Mouse (Mus musculus): ENCODE results near the gene Cpn2.

Cpn2 gene

DNA sequence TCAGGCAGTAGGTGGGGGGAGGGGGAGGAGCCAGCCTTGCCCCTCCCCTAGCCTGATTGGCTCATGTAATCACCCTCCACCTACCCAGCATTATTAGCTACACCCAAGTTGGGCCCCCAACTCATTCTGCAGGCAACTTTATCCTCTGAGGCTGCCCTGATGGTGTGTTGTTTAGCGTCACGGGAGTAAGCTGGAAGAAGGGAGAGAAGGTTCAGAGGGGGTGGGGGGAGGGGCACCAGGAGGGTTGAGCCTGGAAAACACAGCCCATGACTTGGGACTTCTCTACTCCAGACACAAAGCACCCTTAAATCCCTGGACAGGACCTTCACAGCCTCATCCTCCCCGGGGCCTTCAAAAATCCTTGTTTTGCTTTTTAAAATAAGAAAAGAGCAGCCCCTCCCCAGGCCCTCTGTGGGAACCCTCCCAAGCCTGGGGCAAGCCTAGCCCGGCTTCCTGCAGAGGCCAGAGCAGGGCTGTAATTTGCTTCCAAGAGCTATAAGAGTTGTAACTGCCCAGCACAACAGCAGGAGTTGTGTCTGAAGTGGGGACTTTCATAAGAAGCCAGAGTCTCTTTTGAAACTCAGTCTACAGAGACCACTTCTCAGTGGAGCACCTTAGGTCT, 13.5 kb upstream of the Cpn2 start:
- no peak for DNase-seq (ENCODE audit: extremely low spot score, low spot score)

DNA sequence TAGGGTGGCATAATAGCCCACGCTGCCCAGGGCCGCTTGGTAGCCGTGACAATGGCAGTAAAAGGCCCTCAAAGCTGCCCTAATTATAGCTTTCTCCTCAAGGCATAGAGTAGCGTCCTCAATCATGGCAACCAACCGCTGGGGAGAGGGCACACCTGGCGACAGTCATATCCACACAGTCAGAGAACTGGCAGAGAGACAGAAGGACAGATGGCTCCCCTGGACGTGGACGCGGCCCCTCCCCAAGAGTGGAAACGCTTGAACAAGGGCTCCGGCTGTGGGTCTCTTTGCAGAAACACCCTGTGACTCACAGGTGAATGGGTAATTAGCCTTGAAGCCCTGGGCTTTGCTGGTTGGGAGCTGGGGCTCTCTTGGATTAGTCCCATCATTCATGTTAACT, 11.1 kb upstream of the Cpn2 start:
- DNase-seq (ENCODE audit: extremely low spot score, low spot score) = no peak

DNA sequence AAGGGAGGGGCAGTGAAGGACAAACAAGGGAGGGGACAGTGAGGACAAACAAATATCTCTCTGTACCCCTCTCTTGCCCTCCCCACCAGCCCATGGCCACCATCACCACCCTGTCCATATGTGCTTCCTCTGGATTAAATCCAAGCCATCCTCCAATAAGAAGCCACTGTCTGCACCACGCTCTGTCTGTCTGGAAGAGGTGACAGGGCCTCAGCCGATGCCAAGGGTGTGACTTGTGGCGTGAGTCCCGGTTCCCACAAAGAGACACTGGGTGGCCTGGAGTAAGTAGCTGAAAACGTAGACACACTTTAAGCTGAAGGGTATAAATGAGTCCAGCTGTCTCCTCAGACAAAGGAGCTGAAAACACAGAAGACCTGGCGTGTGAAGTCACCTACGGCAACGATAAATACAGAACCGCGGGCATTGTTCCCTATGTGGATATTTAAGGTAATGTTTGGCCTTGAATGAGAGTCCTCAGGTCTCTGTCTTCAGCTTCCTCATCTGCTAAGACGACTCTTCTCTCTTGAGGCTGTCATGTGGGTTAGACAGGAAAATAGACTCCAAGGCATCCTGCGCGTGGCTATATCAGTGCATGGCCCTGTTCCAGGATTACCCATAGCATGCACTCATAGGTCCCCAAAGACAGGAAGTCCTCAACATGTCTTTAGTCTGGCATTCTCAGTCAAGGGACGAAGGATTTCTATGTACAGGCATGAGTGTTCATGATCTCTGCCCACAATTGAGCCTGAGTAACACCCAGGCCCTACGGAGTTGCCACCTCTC, 8.4 kb upstream of the Cpn2 start:
- DNase-seq (ENCODE audit: extremely low spot score, low spot score) = no peak

DNA sequence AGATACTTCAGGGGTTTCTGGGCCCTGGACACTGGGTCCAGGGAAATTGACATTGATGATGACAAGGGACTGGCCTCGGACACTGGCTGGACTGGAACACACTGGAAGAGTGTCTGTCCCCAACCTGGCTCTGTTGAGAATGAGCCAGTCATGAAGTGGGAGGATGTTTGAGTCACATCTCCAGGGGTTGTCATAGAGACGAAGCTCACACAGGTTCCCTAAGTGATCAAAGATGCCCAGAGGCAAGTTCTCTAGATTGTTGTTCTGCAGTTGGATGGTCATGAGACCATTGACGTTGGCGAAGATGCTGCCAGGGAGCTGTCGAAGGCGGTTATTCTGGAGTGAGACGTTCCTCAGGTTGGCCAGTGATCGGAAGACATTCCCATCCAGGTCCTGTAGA, 5.8 kb upstream of the Cpn2 start:
- no peak for DNase-seq (ENCODE audit: extremely low spot score, low spot score)

DNA sequence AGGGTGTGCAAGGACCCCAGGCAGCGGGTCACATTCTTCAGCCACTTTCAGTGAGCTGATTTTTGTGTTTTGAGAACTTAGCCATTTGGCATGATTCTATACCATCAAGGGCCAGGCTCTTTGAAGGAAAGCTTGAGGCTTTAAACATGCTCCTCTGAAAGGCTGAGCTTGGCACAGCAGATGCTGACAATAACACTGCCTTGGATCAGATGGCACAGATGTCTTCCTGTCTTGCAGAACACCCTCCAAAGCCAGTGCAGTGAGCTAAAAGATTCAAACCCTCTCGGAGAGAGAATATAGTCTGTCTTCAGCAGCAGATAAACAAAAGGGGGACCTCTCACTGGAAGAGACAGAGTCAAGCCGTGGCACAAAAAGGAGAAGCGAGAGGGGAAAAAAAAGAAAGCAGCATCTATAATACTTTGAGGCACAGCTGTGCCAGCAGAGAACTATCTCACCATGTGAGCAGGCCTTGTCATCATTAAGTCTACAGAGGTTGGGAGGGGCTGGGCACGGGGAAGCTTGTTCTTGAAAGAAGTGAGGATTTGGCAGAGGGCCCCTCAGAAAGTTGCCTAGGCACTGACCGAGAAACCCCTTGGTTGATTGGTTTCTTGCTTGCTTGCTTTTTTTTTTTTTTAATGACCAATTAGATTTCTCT, 4.8 kb upstream of the Cpn2 start:
- DNase-seq (ENCODE audit: extremely low spot score, low spot score) = no peak

DNA sequence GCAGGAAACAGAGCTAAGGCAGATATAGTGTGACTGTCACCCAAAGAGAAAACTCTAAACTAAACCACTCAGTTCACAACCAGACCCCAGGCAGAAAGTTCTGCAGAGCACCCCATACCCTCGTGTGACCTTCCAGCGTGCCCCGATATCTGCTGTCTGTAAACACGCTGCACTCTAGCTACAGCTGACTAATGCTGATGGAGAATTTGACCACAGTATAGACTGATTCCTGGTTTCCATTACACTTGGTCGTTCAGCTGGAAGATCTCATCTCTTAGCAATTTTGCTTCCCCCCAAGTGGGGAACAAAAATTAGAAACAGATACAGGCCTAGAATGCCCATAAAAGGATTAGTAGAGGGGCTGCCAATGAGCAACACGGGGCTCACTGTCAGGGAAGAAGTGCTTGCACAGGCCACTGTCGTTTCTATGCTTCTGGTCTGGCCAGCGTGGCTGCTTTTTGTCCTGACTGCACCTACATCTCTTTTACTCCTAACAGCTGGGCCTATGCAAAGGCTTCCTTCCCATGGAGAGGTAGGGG, 4.0 kb upstream of the Cpn2 start:
- DNase-seq (ENCODE audit: extremely low spot score, low spot score) = no peak

DNA sequence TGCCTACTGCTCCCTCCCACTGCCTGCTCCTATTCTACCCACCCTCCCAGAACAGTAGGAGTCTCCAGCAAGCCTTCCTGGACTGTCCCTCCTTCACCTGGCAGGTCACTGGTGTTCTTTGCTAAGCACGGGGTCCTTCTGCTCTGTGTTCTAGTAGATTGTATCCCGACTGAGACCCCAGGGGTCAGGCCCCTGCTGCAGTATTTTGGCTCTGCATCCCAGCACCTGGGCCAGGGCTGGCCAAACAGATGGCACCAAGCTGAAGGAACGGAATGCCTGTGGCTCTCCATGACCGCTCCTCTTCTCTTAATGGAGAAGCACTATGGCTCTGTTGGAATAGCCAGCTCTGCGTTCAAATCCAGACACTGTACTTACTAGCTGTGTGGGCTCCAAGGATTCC, 738 bp downstream of the Cpn2 start:
- no peak for DNase-seq (ENCODE audit: extremely low spot score, low spot score)

DNA sequence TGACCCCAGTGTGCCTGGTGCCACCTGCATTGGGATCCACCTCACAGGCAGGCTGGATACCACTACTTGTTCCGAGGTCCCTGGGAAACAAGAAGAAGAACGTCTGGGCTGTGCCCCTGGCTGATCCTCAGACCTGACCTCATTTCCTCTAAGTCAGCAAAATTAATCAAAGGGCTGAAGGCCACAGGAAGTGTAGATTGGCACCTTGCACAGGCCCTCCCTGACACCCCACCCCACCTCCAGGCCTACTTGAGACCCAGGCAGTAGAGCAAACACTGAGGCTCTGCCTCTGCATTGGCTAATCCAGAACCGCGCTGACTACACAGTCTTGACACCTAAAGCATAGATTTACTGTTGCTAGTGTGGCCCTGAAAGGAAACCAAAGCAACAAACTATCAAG, 1.7 kb downstream of the Cpn2 start:
- DNase-seq (ENCODE audit: extremely low spot score, low spot score) = no peak

DNA sequence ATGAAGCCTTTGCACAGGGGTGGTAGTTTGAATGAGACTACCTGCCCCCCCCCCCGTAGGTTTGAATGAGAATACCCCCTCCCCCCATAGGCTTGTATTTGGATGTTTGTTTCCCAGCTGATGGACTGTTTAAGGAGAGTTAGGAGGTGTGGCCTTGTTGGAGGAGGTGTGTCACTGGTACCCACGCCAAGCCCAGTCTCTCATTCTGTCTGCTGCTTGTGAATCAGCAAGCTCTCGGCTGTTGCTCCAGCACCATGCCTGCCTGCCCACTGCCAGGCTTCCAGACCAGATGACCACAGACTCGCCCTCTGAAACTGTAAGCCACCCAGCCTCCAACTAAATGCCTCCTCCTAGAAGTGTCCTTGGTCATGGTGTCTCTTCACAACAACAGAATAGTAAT, 4.1 kb downstream of the Cpn2 start:
- DNase-seq (ENCODE audit: extremely low spot score, low spot score) = no peak

DNA sequence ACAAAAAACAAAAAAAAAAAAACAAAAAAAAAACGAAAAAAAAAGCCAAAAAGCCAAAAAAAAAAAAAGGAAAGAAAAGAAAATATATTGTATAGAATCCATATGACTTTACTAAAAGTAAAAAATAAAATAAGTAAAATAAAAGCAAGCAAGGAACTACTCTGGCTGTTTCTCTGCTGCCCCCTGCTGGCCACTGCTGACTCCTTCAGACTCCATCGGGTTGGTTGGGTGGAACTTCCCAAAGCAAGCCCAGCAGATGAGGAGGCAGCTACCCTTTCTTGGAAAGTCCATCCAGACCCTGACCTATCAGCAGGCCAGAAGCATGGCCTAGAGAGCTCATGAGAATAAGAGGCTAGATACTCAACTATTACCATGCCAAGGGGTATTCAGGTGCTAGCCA, 4.6 kb downstream of the Cpn2 start:
- peak; percentile 72 for DNase-seq (ENCODE audit: extremely low spot score, low spot score)

DNA sequence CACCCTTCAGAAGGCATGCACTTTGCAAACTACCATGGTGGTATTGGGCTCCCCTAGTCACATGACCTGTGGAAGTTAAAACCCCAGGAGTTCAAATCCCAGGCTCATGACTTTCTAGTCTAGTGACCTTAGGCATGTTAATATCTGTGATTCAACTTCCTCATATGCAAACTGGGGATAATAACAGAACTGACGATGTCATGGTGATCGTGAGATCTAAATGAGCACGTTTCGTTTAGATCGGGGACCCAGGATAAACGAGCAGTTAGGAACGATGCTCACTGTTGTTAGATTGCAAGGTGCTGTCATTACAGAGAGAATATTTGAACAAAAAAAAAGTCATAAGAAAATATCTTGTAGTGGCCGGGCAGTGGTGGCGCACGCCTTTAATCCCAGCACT, 5.1 kb downstream of the Cpn2 start:
- DNase-seq (ENCODE audit: extremely low spot score, low spot score) = no peak

DNA sequence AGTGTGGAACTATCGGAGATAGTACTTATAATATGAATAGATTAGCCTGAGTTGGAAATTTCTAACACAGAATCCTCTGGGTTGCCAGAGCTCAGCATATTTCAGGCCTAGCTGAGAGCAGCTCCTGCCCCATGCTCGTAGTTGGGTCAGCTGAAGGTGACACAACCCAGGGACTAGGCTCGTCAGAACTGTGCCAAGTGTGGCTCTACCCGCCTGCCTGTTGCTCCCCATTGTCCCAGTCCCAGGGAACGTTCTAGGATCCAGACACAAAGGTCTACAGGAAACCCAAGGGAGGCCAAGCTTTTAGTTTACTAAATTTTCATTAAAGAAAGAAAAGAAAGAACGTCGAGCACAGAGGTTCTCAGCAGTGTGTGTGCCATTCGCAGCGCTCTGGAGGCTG, 6.0 kb downstream of the Cpn2 start:
- DNase-seq (ENCODE audit: extremely low spot score, low spot score) = no peak

DNA sequence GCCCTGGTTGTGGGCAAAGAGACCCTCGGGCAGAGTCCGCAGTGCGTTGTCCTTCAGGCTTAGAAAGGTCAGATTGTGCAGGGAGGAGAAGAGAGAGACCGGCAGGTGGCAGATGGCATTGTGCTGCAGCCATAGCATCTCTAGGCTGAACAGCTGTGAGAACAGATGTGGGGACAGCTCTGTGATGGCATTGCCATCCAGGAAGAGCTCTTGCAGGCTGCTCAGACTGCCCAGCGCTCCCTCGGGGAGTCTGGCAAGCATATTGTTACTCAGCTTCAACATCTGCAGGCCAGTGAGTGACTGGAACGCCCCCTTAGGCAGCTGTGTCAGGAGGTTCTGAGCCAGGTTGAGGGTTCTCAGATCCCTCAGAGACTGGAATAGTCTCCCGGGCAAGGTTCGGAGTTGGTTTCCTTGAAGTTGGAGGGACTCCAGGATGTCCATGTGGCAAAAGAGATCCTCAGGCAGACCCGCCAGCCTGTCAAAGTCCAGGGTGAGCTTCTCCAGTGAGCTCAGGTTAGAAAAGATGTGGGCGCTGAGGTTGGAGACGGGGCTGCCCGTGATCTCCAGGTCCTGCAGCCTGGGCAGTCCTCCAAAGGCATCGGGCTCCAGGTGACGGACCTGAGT, 7.2 kb downstream of the Cpn2 start:
- DNase-seq (ENCODE audit: extremely low spot score, low spot score) = no peak

DNA sequence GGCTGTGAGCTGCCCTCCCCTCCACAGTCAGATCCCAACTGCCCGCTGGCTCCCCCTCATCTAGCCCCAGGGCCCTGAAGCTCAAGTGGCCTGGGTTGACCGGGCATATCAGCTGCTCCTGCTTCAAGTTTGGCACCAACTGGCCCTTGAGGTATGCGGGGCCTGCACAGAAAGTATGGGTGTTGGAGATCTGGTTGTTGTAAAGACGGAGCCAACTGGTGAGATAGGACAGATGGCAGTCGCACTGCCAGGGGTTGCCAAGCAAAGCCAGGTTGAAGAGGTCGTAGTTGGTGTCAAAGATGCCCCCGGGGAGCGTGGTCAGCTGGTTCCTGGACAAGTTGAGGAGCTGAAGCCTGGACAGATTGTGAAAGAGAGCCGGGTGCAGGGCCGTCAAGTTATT, 7.9 kb downstream of the Cpn2 start:
- no peak for DNase-seq (ENCODE audit: extremely low spot score, low spot score)

DNA sequence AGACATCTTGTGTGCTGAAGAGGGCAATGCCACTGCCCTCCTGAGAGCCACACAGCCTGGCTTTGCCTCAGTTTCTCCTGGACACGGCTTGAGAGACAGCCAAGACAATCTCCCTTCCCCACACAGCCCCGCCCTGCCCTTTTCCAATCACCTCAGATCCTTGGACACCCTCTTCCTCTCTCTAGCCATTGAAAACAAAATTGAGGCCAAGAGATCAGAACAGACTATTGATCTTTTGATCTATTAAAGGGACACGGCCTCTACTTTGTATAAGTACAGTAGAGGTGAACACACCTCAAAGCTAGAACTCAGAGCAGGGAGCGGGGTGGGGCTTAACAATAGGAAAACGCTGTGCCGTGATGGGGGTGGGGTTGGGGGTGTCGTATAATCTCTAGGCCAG, 8.9 kb downstream of the Cpn2 start:
- DNase-seq (ENCODE audit: extremely low spot score, low spot score) = no peak

DNA sequence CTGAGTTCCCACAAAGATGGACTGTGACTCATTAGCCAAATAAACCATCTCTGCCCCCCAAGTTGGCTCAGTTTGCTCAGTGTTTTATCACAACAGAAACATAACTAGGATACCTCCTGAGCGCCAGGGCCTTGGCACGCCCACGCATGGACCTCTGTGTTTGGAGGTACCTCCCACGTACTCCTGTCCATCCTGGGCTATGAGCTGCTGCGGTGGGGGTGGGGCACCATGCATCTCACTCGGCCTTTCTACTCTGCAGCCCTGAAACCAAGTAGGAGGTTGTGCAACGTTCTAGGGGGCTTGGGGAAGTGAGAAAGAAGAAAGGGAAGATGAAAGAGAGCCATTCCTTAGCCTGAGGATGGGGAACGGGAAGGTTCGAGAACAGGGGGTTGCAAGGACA, 9.6 kb downstream of the Cpn2 start:
- no peak for DNase-seq (ENCODE audit: extremely low spot score, low spot score)

DNA sequence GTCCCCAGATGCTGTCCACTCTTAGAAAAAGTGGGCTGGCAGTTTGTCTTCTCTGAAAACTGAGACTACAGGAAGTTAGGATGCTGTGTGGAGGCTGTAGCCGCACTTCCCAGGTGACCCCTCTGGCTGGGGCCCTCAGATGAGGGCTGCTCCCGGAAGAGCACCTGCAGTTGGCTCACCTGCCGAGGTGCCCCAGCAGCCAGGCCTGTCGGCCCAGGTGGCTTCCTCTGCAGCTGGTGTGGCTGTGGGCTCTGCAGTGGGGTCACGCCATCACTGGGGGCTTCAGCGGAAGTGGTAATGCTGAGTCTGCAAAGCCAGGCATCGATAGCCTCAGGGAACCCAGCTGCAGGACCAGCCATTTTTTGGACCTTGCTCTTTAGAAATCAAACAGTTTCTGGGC, 12.2 kb downstream of the Cpn2 start:
- DNase-seq (ENCODE audit: extremely low spot score, low spot score) = no peak

DNA sequence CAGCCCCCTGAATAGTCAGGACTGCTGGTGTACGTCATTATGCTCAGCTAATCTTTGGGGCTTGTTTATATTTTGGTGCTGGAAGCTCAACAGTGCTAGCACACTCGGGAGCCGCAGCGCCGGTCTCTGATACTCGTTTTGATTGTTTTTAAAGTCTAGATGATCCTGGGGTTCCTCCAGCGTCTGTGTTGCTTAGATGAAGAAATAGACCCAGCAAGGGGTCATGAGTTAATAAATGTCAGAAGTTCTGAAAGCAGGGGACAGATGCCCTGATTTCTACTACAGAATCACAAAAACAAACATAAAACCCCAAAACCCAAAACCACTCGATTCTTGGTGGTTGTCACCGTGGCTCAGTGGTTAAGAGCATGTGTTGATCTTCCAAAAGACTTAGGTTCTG, 13.4 kb downstream of the Cpn2 start:
- no peak for DNase-seq (ENCODE audit: extremely low spot score, low spot score)

DNA sequence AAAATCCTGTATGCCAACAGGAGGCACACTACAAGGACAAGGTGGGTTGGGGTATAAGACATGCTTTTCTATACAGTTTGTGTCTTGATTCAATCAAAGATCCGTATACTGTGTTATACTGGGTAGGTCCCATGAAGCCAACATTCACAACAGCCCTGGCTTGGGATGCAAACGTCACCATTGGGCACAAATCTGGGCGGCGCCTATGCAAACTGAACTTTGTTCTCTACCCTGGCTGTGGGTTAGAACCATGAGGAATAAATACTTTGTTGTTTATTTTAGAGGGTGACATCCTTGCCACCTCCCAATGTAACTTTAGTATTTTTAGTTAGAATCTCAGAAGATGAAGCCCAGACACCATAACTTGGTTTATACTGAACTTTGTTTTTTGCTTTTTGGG, 13.9 kb downstream of the Cpn2 start:
- no peak for DNase-seq (ENCODE audit: extremely low spot score, low spot score)

DNA sequence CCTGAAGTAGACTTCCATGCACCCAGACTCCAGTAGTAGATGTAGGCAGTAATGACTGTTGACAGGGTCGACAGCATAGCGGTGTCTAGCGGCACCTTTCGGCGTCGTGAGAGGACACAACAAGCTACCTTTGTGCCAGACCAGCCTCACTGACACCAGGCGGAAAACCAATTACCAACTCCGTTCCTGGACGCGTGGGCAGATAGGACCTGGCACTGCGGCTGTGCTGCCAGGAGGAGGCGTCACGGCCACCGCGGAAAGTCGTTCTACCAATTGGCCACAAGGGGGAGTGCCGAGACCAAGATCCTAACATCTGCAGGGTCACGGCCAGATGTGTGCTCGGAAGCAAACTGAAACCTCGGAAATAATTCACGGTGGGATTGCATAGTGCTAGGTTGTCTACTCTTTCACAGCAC, 15.3 kb downstream of the Cpn2 start:
- DNase-seq (ENCODE audit: extremely low spot score, low spot score) = peak; percentile 90

DNA sequence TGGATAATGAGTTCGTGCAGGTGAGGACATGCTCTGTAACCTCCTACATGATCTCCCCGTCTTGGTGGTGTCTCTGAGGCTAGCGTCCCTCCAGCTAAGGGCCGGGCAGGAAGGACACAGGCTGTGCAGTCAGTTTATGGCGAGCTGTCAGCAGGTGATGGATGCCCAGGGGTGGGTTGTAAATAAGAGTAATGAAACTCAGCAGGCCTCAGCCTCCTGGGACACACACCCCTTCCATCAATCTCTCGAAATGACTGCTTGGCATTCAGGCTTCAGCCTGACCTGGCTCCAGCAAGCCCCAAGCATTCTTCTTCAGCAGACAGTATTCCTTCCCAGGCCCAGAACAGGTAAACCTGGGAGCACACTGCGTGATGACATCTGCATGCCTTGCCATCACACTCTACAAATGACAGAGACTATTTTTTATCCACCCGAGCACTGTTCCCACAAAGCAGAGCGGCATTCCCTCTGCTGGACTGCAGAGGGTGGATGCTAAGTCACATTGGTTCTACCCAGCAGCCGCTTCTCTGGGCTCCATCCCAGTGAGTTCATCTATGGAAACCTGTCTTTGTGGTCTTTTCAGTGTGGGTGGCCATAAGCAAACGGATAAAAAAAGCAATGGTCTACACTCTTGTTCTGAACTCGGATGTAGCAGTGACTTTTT, 23.1 kb downstream of the Cpn2 start:
- DNase-seq (ENCODE audit: extremely low spot score, low spot score) = peak; percentile 65

DNA sequence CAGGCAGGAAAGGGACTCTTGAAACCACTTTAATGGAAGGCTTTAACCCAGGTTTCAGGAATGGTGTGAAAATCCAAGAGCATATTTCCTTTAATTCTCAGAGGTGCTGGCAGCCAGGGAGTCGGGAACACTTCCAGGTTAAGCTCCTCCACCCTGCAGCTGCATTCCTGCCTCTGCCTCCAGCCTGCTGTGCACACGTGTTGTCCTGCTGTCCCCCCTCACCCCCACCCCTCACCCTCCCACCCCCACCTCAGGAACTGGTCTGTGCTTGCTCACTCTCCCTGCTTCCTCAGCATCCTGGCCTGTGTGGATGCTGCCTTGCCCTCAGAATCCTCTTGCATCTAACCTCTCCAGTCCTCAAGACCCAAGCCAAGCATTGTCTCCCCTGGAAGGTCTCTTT, 25.7 kb downstream of the Cpn2 start:
- DNase-seq (ENCODE audit: extremely low spot score, low spot score) = no peak
